Mouse (Mus musculus) gastrocnemius, adult 18-20 months (tissue): ENCODE data around the gene Snapc4. TPM values are rescaled to one million over a fixed set of nuclear protein-coding genes. Genes with fewer than 3 reads are reported as not detected.

ENCODE experiments used
- DNase-seq: peaks from one replicate; pipeline ENCODE4 v3.0.0; 2021; ENCODE audit warnings: low spot score
- long read RNA-seq, 2 experiments: library from polyadenylated mRNA; stranded (forward); transcript quantifications; one replicate each; pipeline ENCODE4 v2.0.0; 2021
- total RNA-seq, 2 experiments: library from RNA; stranded (reverse); gene quantifications; 2 replicates each; pipeline ENCODE4 v1.2.3; 2021

Snapc4 gene
- 1 to 10 TPM; 4.2 to 6.5 TPM for total RNA-seq
- long read RNA-seq, experiment 1, partial matches to known transcripts = 0 of 2 reads
- long read RNA-seq, experiment 1, other reads (novel, unspliced or antisense) = 2 of 2 reads
- long read RNA-seq, experiment 2, full-length matches to known transcripts = 2 of 5 reads
- long read RNA-seq, experiment 2, partial matches to known transcripts = 1 of 5 reads
- long read RNA-seq, experiment 2, other reads (novel, unspliced or antisense) = 2 of 5 reads

DNA sequence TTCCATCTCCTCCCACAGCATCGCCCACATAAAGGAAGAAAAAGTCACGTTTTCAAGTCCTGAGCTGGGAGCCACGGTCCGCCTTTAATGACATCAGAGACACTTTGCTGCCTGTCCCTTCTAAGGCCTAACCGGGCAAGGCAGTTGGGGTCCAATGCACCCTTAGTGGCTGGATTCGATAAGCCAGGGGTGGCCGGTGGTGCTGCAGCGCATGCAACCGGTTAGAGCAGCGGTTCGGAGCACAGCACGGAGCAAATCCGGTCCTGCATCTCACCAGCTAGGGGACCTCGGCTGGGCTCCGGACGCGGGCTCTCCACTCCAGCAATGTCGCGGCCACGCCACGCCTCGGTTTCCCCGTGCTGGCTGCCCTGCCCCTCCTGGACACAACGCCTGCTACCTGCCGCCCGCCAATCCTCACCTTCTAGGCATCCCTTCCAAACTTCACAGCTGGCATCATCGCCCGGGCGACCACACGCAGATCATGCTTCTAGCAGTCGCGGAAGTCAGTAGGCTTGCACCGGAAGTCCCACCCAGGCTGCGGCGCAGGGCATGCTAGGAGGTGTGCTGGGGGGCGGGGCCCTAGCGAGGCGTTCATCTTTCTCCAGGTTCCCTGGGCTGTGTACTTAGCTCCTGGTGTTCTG is at the start of gene Snapc4:
Gene Snapc4, minus strand, starts transcription at position 523 of the 641 bp plus-strand sequence.
- DNase-seq = peak; percentile 75

DNA sequence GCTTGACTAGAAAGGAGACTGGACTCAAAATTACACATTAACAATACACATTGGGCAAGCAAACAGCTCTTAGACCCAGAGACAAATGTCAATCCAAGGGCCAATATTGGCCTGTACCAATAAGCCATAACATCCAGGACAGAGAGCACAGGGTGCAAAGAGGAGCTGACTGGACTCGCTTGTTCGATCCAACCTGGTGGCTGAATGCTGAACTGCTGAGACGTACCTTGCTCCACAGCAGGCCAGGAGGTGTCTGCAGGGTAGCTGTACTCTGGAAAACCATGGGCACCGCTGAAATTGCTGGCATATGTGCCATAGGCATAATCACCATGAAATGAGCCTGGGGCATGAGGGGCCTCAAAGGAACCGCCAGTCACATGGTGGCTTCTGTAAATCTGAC is 49.4 kb upstream of the Snapc4 start:
- DNase-seq = no peak

DNA sequence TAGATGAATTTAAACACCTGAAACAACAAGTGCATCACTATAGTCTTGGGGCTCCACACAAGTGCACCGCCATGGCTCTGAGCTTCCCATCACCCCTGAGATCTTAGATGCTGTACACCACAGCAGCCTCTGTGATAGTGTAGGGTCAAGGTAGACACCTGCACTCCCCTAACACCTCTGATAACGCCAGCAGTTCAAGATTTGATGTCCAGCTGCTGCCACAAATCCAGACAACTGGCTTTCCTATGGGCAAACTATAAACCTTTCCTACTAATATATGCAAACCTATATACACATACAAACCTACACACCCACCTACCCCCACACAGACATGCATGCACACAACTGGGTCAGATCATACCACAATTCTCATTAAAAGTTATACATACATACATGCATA is 44.1 kb upstream of the Snapc4 start:
- DNase-seq = no peak

DNA sequence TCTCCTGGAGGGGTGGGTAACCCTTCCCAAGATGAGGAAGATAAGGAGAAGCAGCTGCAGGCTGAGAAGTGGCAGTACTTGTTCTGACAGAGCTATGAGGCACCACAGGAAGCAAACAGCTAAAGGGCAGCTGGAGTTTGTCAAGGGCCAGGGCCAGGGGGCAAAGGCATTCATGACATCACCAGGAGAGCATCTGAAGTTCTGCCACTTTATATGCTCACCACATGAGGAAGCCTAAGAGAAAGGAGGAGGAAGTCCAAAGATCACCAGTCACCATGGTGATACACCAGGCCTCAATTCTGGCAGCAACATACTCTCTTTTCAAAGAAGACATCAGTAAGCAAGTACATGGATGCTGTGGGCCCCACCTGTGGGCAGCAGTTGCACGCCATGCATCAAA is 42.6 kb upstream of the Snapc4 start:
- DNase-seq = no peak

DNA sequence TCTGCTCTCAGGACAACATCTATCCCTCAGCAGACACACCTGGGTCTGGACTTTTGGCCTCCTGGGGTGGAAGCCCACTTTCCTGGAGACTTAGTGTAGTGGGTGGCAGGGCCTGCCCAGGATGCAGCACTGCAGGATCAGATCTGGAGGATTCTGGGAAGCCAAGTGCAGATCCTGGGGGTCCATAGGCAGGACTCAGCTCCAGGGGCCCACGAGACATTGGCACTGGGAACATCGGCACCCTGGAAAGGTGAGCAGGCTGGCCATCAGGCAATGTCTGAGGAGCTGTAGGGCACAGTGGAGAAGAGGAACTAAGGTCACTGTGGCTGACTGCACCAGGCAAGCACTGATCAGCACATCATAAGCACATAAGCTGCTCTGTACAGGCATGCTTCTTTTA is 41.5 kb upstream of the Snapc4 start:
- no peak for DNase-seq

DNA sequence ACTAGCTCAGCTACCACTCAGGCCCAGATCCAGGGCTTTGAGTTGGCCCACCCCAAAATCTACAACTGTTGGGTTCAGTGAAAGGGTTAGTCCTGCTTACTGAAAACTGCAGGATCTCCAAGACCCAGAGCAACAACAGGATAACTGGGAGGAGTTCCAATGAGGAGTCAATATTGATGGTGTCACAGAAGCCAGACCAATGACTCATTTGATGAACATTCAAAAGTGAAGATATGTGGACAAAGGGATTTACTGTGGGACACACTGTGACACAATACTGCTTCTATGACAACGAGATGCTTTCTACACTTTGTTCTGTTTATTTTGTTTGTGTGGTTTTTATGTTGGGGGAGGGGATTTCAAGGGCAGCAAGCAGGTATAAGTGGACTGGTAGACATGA is 37.7 kb upstream of the Snapc4 start:
- DNase-seq = no peak

DNA sequence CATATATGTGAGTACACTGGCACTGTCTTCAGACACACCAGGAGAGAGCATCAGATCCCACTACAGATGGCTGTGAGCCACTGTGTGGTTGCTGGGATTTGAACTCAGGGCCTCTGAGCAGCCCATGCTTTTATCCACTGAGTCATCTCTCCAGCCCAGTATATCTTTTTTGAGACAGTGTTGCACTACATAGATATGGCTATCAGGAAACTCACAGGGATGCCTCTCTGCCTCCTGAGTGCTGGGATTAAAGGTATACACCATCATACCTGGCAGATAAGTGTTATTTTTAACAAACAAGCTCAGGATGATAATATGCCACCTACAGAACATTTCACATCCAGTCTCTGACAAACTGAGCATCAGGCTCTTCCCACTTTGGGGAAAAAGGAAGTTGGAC is 36.6 kb upstream of the Snapc4 start:
- no peak for DNase-seq

DNA sequence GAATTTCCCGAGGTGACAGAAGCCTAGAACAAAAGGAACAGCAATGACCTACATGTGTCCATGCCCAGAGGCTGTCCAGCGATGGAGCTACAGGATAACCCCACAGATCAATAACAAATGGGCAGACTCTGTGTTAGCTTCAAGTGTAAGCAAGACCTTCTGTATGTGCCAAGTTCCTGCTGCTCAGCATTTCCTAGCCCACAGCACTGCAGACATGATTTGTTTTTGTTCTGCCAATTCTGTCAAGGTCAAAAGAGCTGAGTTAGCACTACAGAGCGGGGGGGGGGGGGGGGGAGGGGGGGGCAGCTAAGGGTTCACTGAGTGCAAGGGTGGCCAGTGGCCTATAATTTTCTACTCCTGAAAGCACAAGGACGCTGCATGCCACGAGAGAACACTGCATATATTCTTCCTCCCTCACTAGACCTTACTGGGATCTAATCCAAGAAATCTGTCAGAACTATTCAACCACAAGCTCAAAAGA is 30.5 kb upstream of the Snapc4 start:
- no peak for DNase-seq

DNA sequence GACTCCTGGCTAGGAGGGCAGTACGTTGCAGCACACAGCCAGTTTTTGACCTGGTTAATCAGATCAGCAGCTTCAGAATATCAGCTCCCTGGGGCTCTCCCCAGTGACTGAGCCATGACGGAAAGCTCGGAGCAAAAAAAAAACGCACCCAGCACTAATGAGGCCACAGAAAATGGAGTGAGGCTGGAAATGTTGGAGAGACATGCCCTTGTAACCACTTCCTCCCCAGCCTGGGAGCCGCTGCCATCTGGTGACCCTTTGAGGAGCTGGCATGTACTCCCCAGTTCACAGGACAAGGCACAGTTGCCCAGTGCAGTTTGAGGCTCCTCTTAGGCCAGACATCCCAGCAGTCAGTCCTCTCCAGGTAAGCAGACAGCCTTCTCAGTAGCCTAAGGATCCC is 29.6 kb upstream of the Snapc4 start:
- no peak for DNase-seq

DNA sequence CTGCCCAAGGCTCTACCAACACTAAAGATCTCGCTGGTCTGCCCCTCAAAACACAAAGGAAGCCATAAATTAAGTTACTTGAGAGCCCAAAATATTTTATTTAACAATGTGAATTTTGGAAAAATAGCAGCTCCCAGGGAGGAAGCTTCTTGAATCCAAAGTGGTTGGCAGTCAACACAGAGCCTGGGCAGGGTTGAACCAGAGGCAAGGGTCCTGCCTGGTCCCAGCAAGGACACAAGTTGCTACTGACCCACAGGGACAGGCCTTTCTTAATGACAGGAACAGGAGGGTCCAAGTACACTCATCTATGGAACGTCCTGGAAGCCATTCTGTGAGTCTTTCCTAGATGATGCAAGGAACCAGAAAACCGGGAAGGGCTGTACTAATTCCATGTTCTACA is 28.9 kb upstream of the Snapc4 start:
- no peak for DNase-seq

DNA sequence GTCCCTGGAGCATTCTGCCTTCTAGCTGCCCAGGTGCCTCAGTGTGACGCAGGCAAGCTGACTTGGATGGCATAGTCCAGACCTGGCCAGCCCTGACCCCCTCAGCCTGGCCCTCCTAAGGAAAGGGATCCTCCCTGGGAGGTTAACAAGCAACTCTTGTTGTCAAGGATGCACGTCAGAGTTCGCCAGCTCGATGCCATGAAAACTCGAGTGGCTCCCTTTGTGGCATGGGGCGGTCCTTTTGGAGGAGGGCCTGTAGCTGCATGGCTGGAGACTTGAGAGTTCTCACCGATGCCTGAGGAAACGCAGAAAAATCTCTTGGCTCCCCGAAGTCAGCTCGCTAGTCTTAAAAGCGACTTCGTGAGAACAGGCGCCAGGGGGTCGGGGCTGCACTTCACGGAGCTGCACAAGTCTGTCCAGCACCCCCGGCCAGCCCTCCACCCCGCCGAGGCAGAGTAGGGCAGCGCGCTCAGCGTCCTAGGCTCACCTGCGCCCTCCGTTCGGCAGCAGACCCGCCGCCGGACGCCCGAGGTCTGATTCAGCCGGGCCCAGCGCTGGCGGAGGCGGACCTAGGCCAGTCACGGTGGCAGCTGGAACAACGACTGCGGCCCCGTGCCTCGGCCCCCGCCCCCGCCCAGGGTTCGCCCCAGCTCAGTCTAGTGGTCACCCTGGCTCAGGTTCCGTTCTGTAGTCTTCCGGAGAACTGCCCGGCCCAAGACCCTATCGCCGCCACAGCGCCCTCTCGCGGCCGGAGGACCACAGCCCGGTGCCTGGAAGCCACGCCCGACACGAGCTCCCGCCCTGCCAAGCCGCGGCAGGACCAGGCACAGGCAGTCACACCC is 28.3 kb upstream of the Snapc4 start, which contains the start of gene Inpp5e:
Gene Inpp5e, minus strand, starts transcription at position 689 of the 842 bp plus-strand sequence.
- DNase-seq = peak; percentile 98

DNA sequence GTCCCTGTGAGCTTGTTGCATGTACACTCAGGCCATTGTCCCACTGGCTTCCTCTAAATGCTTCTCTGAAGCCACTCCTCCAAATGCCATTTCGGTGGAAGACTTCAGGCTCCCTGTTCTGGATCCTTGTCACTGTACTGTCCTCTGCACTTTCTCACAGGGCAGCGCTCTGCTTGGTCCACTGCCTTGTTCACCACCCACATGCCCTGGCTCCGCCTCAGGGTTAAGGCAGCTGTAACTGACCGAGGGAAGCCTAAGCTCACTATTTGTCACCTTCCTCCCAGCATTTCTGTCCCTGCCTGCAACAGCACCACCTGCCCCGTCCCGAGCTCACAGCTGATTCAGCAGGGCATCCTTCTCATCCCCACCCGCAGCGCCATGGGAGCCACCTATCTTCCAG is 22.9 kb upstream of the Snapc4 start:
- DNase-seq = no peak

DNA sequence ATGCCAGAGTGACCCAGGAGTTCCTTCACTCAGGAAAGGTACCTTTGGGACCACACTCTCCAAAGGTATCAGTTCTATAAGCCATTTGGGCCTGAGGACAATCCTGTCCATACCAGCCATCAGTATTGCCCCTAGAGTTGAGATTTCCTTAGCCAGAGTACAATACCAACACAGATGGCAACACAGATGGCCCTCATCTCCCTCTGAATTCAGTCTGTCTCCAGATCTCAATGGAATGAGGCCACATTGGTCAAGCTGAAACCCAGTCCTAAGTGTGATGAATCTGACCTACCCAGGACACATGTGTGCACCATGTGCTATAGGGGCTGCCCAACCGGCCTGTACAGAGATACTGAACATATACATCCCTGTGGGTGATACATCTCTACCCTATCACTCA is 21.8 kb upstream of the Snapc4 start:
- DNase-seq = no peak

DNA sequence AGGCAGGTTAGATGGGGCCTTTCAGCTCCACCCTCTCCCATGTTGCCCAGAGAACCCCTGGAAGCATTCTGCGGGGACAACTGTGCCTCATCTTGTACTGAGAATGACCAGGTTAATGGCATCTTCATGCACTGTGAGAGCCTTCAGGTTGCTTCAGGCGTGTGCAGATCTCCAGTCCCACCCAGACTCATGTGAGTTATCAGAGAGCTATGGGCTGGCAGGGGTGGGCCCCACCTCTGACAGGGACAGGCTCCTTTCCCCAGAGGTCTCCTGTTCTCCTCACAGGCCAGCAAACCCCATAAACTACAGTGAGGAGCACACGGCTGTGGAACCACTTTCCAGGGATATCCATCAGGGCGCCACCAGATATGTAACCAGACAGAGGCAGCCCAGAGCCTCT is 20.6 kb upstream of the Snapc4 start:
- DNase-seq = no peak

DNA sequence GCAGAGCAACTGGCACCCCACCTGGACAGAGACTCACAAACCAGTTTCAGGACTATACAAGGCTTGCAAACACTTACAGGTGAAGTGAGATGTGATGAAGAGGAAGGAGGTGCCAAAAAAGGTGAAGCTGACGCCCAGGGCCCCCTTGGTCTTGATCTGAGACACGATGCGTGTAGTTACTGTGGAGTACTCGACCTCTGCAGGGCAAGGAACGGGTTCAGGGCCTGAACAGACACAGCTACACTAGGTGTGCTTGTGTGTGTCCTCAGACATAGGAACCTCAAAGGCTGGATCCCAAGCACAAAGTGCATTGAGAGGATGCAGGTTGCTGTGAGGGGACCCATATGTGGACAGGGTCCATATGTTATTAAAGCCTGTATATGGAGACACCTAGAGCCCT is 19.8 kb upstream of the Snapc4 start:
- no peak for DNase-seq

DNA sequence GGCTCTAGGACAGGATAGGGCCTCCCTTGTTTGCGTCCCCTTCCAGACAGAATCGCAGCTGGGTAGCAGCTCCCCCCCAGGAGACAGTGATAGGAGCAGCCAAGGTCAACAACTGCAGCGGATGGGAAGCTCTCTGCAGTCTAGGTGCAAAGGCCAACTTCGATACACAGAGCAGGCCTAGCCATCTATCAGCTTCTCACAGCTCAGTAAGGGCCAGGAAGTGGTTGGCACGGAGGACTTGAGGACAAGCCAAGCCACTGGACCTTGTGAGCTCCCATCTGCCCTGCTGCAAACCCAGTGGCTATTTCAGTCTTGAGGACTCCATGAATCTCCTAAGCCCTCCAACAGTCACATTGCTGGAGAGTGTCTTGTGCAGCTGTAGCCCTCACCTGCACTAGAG is 19.2 kb upstream of the Snapc4 start:
- peak; percentile 47 for DNase-seq

DNA sequence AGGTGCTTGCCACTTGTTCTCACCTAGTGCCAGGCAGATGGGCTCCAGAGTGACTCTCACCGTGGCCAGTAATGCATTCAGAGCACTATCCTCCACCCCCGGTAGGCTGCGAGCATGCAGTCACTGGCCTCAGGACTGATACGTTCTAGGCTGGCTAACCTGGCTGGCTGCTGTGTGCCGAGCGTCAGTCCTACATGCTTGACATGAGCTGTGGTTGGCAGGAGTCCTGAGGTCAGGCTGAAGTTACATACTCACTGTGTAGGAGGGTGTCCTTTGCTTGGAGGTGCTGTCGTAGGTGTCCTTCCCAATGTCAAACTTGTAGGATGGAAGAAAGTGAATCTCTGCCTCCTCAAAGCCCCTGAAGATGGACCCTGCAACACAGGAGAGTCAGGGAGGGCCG is 18.5 kb upstream of the Snapc4 start:
- DNase-seq = no peak

DNA sequence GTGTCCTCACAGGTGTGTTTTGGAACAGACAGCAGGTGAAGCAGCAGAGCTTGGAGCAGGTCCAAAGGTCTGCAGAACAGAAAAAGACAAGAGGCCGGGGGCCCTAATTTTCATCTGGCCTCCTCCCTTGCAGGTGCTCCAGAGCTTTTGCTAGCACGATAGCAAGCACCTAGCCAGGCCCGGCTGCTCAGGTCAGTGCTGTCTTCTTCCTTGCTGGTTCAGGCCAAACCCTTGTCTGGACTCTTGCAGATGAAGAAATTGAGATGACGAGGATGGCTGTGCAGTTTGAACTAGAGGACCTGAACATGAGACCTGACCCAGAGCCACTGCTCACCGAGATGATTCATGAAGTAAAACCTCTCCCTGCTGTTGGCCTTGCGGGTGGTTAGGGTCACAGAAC is 11.2 kb upstream of the Snapc4 start:
- no peak for DNase-seq

DNA sequence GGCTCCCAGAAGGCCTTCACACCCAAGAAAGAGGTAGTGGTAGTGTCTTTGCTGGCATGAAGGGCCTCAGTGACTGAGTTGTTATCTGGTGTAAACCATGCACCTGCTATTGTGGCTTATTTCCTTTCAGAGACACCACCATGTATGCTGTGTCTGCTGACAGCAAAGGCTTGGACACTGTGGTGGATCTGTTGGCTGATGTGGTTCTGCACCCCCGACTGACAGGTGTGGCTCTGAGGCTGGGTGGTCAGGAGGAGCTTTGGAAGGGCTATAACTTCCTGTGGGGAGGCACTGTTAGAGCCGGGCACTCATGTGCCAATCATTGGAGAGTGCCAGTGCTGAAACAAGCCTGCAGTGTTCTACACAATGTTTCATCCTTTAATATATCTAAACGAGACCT is 10.5 kb upstream of the Snapc4 start:
- no peak for DNase-seq

DNA sequence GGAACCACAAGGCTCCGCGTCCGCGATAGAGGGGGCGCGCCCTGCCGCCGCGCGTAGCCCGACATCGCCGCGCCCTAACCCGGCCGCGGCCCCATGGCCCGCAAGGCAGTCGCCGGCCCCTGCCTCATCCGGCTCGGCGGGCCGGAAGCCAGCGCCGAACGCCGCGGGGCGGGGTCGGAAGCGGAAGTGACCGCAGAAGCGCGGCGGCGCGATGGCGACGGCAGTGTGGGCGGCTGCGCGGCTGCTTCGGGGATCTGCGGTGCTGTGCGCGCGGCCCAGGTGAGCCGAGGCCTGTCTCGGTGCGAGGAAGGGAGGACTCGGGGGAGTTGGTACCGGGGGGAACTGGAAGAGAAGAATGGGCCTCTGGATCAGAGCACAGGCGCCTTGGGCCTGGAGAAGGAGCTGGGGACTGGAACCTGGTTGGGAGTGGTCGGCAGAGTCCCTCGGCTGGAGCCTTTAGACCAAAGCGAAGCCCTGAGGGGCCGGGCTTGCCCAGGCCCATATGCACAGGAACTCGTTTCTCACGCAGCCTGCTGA is 8.8 kb upstream of the Snapc4 start, which contains the start of the genes Entr1 and Pmpca:
Gene Entr1, minus strand, starts transcription at position 163 of the 537 bp plus-strand sequence.
Gene Pmpca, plus strand, starts transcription at position 186 of the 537 bp plus-strand sequence.
- peak; percentile 74 for DNase-seq

DNA sequence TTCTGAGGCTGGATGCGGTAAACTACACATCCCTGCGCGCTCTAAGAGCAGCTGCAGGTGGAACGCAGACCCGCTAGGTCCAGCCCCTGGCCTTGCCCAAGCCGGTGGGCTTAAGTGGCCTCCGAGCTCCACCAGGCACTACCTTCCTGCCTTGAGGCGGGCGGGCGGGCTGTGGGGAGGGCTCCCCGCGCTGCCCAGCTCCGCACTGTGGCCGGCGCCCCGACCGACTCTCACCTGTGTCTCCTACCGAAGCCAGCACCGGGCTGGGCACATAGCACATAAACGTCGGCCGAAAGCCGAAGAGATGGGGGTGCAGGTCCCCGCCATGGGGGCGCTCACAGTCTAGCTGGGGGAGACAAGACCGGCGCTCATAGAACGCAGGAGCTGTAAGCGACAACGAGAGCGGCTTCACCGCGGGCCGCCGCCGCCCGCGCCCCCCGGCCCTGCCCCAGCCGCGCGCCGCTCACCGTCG is 8.3 kb upstream of the Snapc4 start:
- no peak for DNase-seq

DNA sequence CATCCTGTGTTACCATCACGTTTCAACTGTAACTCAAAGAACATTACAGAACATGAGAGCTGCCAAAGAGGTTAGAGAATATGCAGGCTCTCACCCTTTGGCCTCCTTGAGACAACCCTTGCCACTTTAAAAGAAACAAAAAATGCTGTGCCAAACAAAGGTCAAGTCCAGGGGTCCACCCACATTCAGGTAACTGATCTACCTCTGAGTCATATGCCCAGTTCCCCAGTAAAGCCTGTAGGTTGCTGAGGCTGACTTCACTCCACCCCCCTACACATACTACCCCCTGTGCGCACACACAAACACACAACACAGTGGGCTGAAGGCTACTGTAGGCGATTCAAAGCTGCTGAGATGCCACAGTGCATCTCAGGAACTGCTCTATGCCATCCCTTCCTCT is 7.3 kb upstream of the Snapc4 start:
- DNase-seq = no peak
